In genomic region chr8:112004754-112005153, GRCm38 (mm10) we compare ENCODE assay signal across 26 mouse cellular contexts. TPM values are rescaled to one million over a fixed set of nuclear protein-coding genes. Genes with fewer than 3 reads are reported as not detected.
DNase-seq lines count a peak whose midpoint lies in the region; TF ChIP-seq lines count a peak whose summit lies in the region.
"Had no signal": no experiment of that assay in that cellular context is flagged by ENCODE, and none has a peak within 500 bp of the region (broad histone marks: within the 10 kb centered on the region; RNA-seq: fewer than 3 reads in every experiment).

No protein-coding gene starts in this region.

- peak overlapping the region; percentile 53 for H3K4me2 ChIP-seq in myocyte (ENCODE audit: low read depth)
- H3K4me2 ChIP-seq: embryonic facial prominence, embryonic 13.5 days; embryonic facial prominence, embryonic 15.5 days; forebrain, embryonic 12.5 days had no signal

- H3K79me2 ChIP-seq in MEL (ENCODE audit: control insufficient read depth, insufficient read depth, low read length, poor library complexity), result peaks cover 30% of the 10 kb centered on the region
- H3K79me2 ChIP-seq in myocyte (ENCODE audit: control insufficient read depth, insufficient read depth), result peaks cover 34% of the 10 kb centered on the region

- H3K4me1 ChIP-seq in MEL (ENCODE audit: control insufficient read depth in 1 of 2, insufficient read depth in 2 of 2, low read length in 2 of 2), result peaks cover 15 to 26% of the 10 kb centered on the region in 2 experiments

- no peak for TF ChIP-seq EP300 in MEL (IDR thresholded peaks at IDR 0.05; ENCODE audit: low read depth in 1 of 2, low read length in 2 of 2)

- TF ChIP-seq RAD21 in MEL (IDR thresholded peaks at IDR 0.05; ENCODE audit: low read depth, low read length), result no peak

- H3K9me3 ChIP-seq in MEL (replicated peaks; ENCODE audit: insufficient read depth, low read length), result no peaks in the 10 kb centered on the region
- H3K9me3 ChIP-seq: embryonic facial prominence, embryonic 13.5 days; embryonic facial prominence, embryonic 15.5 days; forebrain, embryonic 10.5 days; forebrain, embryonic 12.5 days; G1E had no signal

- no peak for TF ChIP-seq CTCF in gastrocnemius, adult 2 months (IDR thresholded peaks at IDR 0.05)
- TF ChIP-seq CTCF in MEL (IDR thresholded peaks at IDR 0.05 in 2 of 3, conservative IDR thresholded peaks at IDR 0.05 in 1 of 3; ENCODE audit: control insufficient read depth in 1 of 3, insufficient read depth in 1 of 3, low read depth in 2 of 3, low read length in 3 of 3, poor library complexity in 1 of 3, severe bottlenecking in 1 of 3), result no peak

- H3K4me3 ChIP-seq in gastrocnemius, adult 2 months, result no peak overlapping the region
- H3K4me3 ChIP-seq in MEL (ENCODE audit: control insufficient read depth in 1 of 2, insufficient read depth in 1 of 2, low read depth in 2 of 2, low read length in 2 of 2), result no peak overlapping the region
- no peak overlapping the region for H3K4me3 ChIP-seq in myocyte
- H3K4me3 ChIP-seq: embryonic facial prominence, embryonic 13.5 days; embryonic facial prominence, embryonic 15.5 days; erythroblast, embryonic 14.5 days; forebrain, embryonic 10.5 days; forebrain, embryonic 12.5 days had no signal

- 0 out of 2 replicates have a peak overlapping the region, but pooled peaks have one; percentile 85 for H3K27ac ChIP-seq in gastrocnemius, adult 2 months
- no peak overlapping the region for H3K27ac ChIP-seq in MEL (ENCODE audit: control insufficient read depth, low read depth, low read length)
- H3K27ac ChIP-seq: embryonic facial prominence, embryonic 13.5 days; embryonic facial prominence, embryonic 15.5 days; forebrain, embryonic 10.5 days; forebrain, embryonic 12.5 days had no signal

- H3K36me3 ChIP-seq in MEL (ENCODE audit: control insufficient read depth in 1 of 2, insufficient read depth in 2 of 2, low read length in 2 of 2) (peaks cover 36 to 40% of the 10 kb centered on the region in 2 experiments), myocyte (ENCODE audit: control insufficient read depth, insufficient read depth) (peaks cover 32% of the 10 kb centered on the region)

- H3K27me3 ChIP-seq in MEL (ENCODE audit: control insufficient read depth in 1 of 2, insufficient read depth in 2 of 2, low read length in 2 of 2), result no peaks in the 10 kb centered on the region
- no peaks in the 10 kb centered on the region for H3K27me3 ChIP-seq in myocyte (ENCODE audit: control insufficient read depth, insufficient read depth, insufficient read length)
- H3K27me3 ChIP-seq: CH12.LX; embryonic facial prominence, embryonic 13.5 days; embryonic facial prominence, embryonic 15.5 days; forebrain, embryonic 12.5 days had no signal

- intact Hi-C loops in gastrocnemius, adult 2 months (cut with DNase I), result no loop called here

- H3ac ChIP-seq in myocyte (ENCODE audit: control insufficient read depth, insufficient read length), result no peak overlapping the region

- H3K9ac ChIP-seq in MEL (ENCODE audit: control insufficient read depth, low read depth, low read length, poor library complexity, severe bottlenecking), result no peak overlapping the region
- H3K9ac ChIP-seq: embryonic facial prominence, embryonic 13.5 days; embryonic facial prominence, embryonic 15.5 days; forebrain, embryonic 12.5 days had no signal

- DNase-seq in gastrocnemius, adult 2 months, result no peak
- DNase-seq in gastrocnemius, adult 8-10 months (ENCODE audit: low spot score in 2 of 2), result no peak
- peak; percentile 31 for DNase-seq in lung, postnatal 10 days
- no peak for DNase-seq in lung, postnatal 14 days
- DNase-seq in MEL (ENCODE audit: low read depth, low spot score), result peak; percentile 71
- no peak for DNase-seq in thymus, postnatal 4 days
- DNase-seq: adrenal gland, adult 2 months; adrenal gland, postnatal 10 days; adrenal gland, postnatal 25 days; B cell, adult 2 months; cerebellum, adult 11 months; cerebellum, adult 18-20 months; cerebellum, adult 8-10 months; cerebellum, adult 9-11 months; cerebellum, postnatal 14 days; cerebellum, postnatal 36 days; embryo, embryonic 11 days had no signal

- TF ChIP-seq POLR2A in MEL (IDR thresholded peaks at IDR 0.05; ENCODE audit: control insufficient read depth in 1 of 2, insufficient read depth in 1 of 2, low read depth in 1 of 2, low read length in 2 of 2, poor library complexity in 1 of 2) (no peak), myocyte (IDR thresholded peaks at IDR 0.05; ENCODE audit: insufficient read length, low read depth) (no peak)

TF ChIP-seq in MEL, 35 proteins besides CTCF, POLR2A, EP300 and RAD21:
- TF ChIP-seq ELF1 (IDR thresholded peaks at IDR 0.05; ENCODE audit: low read depth, low read length) (peak; percentile 78; the same call in 1 of the 2 replicates), SIN3A (IDR thresholded peaks at IDR 0.05; ENCODE audit: low read length) (peak; percentile 31; the same call in 1 of the 2 replicates), ZC3H11A (IDR thresholded peaks at IDR 0.05; ENCODE audit: low read depth, low read length) (no peak)

TF ChIP-seq in myocyte, 11 proteins besides CTCF, POLR2A, EP300 and RAD21:
- TF ChIP-seq MAX (IDR thresholded peaks at IDR 0.05; ENCODE audit: low read depth) (no peak), CEBPB (IDR thresholded peaks at IDR 0.05; ENCODE audit: insufficient read depth, poor library complexity, severe bottlenecking) (no peak), REST (IDR thresholded peaks at IDR 0.05; ENCODE audit: insufficient read depth, insufficient read length) (no peak), MYOD1 (IDR thresholded peaks at IDR 0.05; ENCODE audit: control insufficient read depth in 1 of 3, insufficient read length in 2 of 3, low read depth in 2 of 3) (no peak), USF1 (IDR thresholded peaks at IDR 0.05; ENCODE audit: low read depth) (no peak), POLR2AphosphoS2 (IDR thresholded peaks at IDR 0.05; ENCODE audit: insufficient read length, low read depth) (no peak), MYOG (IDR thresholded peaks at IDR 0.05; ENCODE audit: control insufficient read depth in 1 of 3, insufficient read depth in 1 of 3, insufficient read length in 2 of 3, low read depth in 2 of 3) (no peak), TCF3 (IDR thresholded peaks at IDR 0.05; ENCODE audit: insufficient read length, low read depth) (no peak), TCF12 (IDR thresholded peaks at IDR 0.05; ENCODE audit: insufficient read depth, poor library complexity, severe bottlenecking) (no peak), E2F4 (IDR thresholded peaks at IDR 0.05; ENCODE audit: insufficient read depth) (no peak), SRF (IDR thresholded peaks at IDR 0.05; ENCODE audit: control insufficient read depth, insufficient read length, low read depth) (no peak)

RNA-seq across cellular contexts. Expression of gene Kars, which starts 6.4 kb away (rescaled TPM):
- total RNA-seq in gastrocnemius, adult 2 months (2021), result 100 to 1,000 TPM; 124 to 125 TPM
- total RNA-seq in gastrocnemius, adult 8-10 months (2022), result 100 to 1,000 TPM; 128 to 150 (median 134) TPM
- total RNA-seq in MEL (2012; rRNA removed), result 295 and 302 TPM in 2 replicates
- polyA plus RNA-seq in MEL (2012; ENCODE audit: insufficient read depth in 1 of 2, insufficient read length in 2 of 2, low read depth in 1 of 2, low replicate concordance in 2 of 2, missing spikeins in 1 of 2) (100 to 1,000 TPM; 355 to 642 TPM), myocyte (2012; fragmentation: generic; extraction: Trizol) (199 TPM)

RNA-seq across cellular contexts. Expression of gene Terf2ip, which starts 6.4 kb away (rescaled TPM):
- total RNA-seq in gastrocnemius, adult 2 months (2021), result 10 to 100 TPM; 10.1 to 11.0 TPM
- 10 to 100 TPM in 1 of 4 experiments, 1 to 10 TPM in 3; 8.6 to 10.6 (median 9.2) TPM for total RNA-seq in gastrocnemius, adult 8-10 months (2022)
- 10.9 and 12.5 TPM in 2 replicates for total RNA-seq in MEL (2012; rRNA removed)
- polyA plus RNA-seq in MEL (2012; ENCODE audit: insufficient read depth in 1 of 2, insufficient read length in 2 of 2, low read depth in 1 of 2, low replicate concordance in 2 of 2, missing spikeins in 1 of 2) (10 to 100 TPM in 1 of 2 experiments, not detected in 1; 15.1 TPM), myocyte (2012; fragmentation: generic; extraction: Trizol) (6.8 TPM)

RNA-seq across cellular contexts. Expression of gene Gm6793, which starts 10.1 kb away (rescaled TPM):
- total RNA-seq in gastrocnemius, adult 2 months (2021), result not detected
- not detected for total RNA-seq in gastrocnemius, adult 8-10 months (2022)
- 0.10 and 0.19 TPM in 2 replicates for total RNA-seq in MEL (2012; rRNA removed)
- polyA plus RNA-seq in MEL (2012; ENCODE audit: insufficient read depth in 1 of 2, insufficient read length in 2 of 2, low read depth in 1 of 2, low replicate concordance in 2 of 2, missing spikeins in 1 of 2) (under 1 TPM in 1 of 2 experiments, not detected in 1; 0.46 TPM), myocyte (2012; fragmentation: generic; extraction: Trizol) (0.23 TPM)
- total RNA-seq: adrenal gland, adult 2 months; adrenal gland, postnatal 25 days; adrenal gland, postnatal 4 days; CH12.LX had no signal
- polyA plus RNA-seq: adrenal gland, adult 2 months; G1E had no signal

RNA-seq across cellular contexts. Expression of gene Adat1, which starts 12.7 kb away (rescaled TPM):
- 1 to 10 TPM; 2.4 to 2.7 TPM for total RNA-seq in gastrocnemius, adult 2 months (2021)
- total RNA-seq in gastrocnemius, adult 8-10 months (2022), result 1 to 10 TPM; 1.7 to 2.5 (median 2.3) TPM
- 6.4 and 8.3 TPM in 2 replicates for total RNA-seq in MEL (2012; rRNA removed)
- polyA plus RNA-seq in MEL (2012; ENCODE audit: insufficient read depth in 1 of 2, insufficient read length in 2 of 2, low read depth in 1 of 2, low replicate concordance in 2 of 2, missing spikeins in 1 of 2) (1 to 10 TPM in 1 of 2 experiments, not detected in 1; 9.3 TPM), myocyte (2012; fragmentation: generic; extraction: Trizol) (2.8 TPM)
- polyA plus RNA-seq: erythroblast, embryonic 14.5 days had no signal

Comparison
In these comparisons a context has a peak if more than half of its experiments do, and no peak if none do; other contexts are left out.
1. DNase-seq: peak in lung, postnatal 10 days (single experiment) and MEL (single experiment); none in gastrocnemius, adult 2 months (single experiment), gastrocnemius, adult 8-10 months (0 of 2), lung, postnatal 14 days (single experiment) and thymus, postnatal 4 days (single experiment).